Mouse (Mus musculus) liver, embryonic 13.5 days (tissue): ENCODE measurements at regions not wholly inside any gene's neighbourhood (a gene's known extent, or its start where the extent isn't known, plus 50 kb on each side); places are given as distances from the start of the nearest gene placed in this dataset.

Experiments
- ATAC-seq: fragments of 200-750 bp; cut with Nextera tagmentation; 2 replicates; pipeline ENCODE4 v1.8.0; 2017; ENCODE audit warnings: low read depth, mild to moderate bottlenecking, moderate number of reproducible peaks, moderate library complexity
- DNase-seq: peaks from one replicate; pipeline ENCODE4 v3.0.0; 2022
- H3K27ac ChIP-seq: fragments of 300-500 bp; sonication (generic); 2 replicates; pipeline ENCODE4 v1.5.1; 2015; ENCODE audit warnings: moderate library complexity, mild to moderate bottlenecking, inconsistent platforms
- H3K27me3 ChIP-seq: fragments of 300-500 bp; sonication (generic); 2 replicates; pipeline ENCODE4 v1.6.1; 2015; ENCODE audit warnings: mild to moderate bottlenecking, inconsistent platforms
- H3K36me3 ChIP-seq: fragments of 300-500 bp; sonication (generic); 2 replicates; pipeline ENCODE4 v1.6.1; 2015; ENCODE audit warnings: mild to moderate bottlenecking, inconsistent platforms
- H3K4me1 ChIP-seq: fragments of 300-500 bp; sonication (generic); replicated peaks from 2 replicates; pipeline ENCODE4 v1.6.1; 2015; ENCODE audit warnings: inconsistent platforms
- H3K4me2 ChIP-seq: fragments of 300-500 bp; sonication (generic); 2 replicates; pipeline ENCODE4 v1.6.1; 2015; ENCODE audit warnings: inconsistent platforms, mild to moderate bottlenecking, moderate library complexity
- H3K4me3 ChIP-seq: fragments of 300-500 bp; sonication (generic); replicated peaks from 2 replicates; pipeline ENCODE4 v1.5.1; 2015; ENCODE audit warnings: mild to moderate bottlenecking, inconsistent platforms
- H3K9ac ChIP-seq: fragments of 300-500 bp; sonication (generic); 2 replicates; pipeline ENCODE4 v1.6.1; 2015; ENCODE audit warnings: mild to moderate bottlenecking, inconsistent platforms
- H3K9me3 ChIP-seq: fragments of 300-500 bp; sonication (generic); replicated peaks from 2 replicates; pipeline ENCODE4 v1.6.1; 2016; ENCODE audit warnings: inconsistent platforms
- WGBS: fragments of 180-500 bp; shearing (Covaris S2); methylation state at CpG from one replicate; pipeline ENCODE4 v1.1.7; 2015; ENCODE audit not compliant: insufficient replicate concordance; 5-methylcytosine and 5-hydroxymethylcytosine counted together

DNA sequence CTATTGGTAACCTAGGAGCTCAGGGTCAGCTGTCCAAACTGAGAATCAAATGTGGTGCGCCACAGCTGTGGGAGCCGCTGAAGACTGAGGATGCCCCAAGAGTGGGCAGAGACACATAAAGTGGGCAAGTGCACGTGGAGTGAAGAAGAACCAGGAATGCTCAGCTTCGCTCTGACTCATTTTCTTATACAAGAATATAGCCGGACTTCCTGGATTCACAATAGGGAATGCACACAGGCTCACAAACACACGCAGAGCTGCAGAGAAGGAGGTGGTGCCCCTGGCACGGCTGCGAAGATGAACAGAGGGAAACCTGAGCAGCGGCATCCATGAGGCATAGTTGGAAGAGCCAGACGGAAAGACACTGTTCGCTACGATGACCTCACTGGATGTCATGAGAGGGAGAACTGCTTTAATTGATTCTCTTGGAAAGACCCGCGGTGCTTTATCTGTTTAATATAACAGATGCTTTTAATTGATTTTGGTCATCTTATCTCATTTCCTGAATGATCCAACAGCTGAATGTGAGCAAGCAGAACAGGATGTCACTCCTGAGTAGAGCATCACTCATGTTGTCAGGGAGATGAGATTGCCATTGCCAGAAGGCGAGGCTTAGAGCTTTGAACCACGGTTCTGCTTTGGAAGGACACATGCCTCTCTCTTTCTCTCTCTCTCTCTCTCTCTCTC, 143.3 kb downstream of the Enc1 start:
- Histone ChIP-seq H3K9me3 (no peaks in the 10 kb centered on the region), H3K4me1 (peaks cover 3% of the 10 kb centered on the region; the same call in 1 of the 2 replicates), H3K27ac (no peak overlapping the region), H3K36me3 (no peaks in the 10 kb centered on the region), H3K4me2 (no peak overlapping the region), H3K27me3 (no peaks in the 10 kb centered on the region), H3K9ac (no peak overlapping the region), H3K4me3 (no peak overlapping the region)
- WGBS, result 68% methylated on average over 16 of the region's 16 CpGs
- no peak for ATAC-seq
- DNase-seq, result no peak

DNA sequence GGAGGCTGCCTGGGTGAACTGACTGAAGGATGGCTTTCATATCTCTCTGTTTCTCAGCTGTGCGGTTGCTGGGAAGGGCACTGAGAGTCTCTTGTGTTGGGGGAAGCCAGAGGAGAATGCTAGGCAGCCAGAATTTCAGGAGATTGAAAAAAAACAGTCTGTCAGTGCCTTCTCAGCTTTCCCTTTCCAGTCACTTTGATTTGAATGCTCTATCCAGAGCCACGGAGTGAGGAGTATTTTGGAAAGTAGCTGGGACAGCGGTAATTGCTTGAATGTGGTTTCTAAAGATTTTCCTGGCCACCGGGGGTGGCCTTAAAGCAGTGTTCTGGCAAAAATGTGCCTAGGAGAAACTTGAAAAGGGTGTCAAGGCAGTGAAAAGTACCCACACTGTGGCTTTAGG, 142.4 kb downstream of the Enc1 start:
- Histone ChIP-seq H3K36me3 (no peaks in the 10 kb centered on the region), H3K4me3 (no peak overlapping the region), H3K27ac (no peak overlapping the region), H3K27me3 (no peaks in the 10 kb centered on the region), H3K9me3 (no peaks in the 10 kb centered on the region), H3K9ac (no peak overlapping the region), H3K4me1 (peaks cover 3% of the 10 kb centered on the region; the same call in 1 of the 2 replicates), H3K4me2 (no peak overlapping the region)
- WGBS, result 59% methylated on average over 4 of the region's 4 CpGs
- DNase-seq (no peak), ATAC-seq (no peak)

DNA sequence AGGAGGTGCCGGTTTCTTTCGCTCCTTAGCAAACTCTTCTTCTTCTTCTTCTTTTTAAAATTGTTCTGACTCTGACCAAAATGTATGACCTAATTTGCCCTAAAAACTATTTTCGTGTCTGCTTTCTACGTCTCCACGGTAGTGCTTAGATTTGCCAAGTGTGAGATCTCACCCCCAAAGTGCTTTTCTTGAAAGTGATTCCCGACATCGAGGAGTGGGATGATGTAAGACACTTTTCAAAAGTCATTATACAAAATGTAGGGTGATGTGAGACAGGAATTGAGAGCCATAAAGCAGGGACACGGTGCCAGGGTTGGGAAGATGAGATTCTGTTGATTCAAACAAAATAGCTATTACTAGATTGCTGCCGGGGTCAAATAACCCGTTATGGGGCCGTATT, 139.5 kb downstream of the Enc1 start:
- DNase-seq (no peak), ATAC-seq (no peak)
- 68% methylated on average over 11 of the region's 11 CpGs for WGBS
- peaks cover 5% of the 10 kb centered on the region; the same call in 1 of the 2 replicates for H3K4me1 ChIP-seq
- no peak overlapping the region for H3K27ac ChIP-seq
- H3K9ac ChIP-seq, result no peak overlapping the region
- H3K4me2 ChIP-seq, result no peak overlapping the region
- no peak overlapping the region for H3K4me3 ChIP-seq
- H3K9me3 ChIP-seq, result no peaks in the 10 kb centered on the region
- H3K27me3 ChIP-seq, result no peaks in the 10 kb centered on the region
- H3K36me3 ChIP-seq, result no peaks in the 10 kb centered on the region

DNA sequence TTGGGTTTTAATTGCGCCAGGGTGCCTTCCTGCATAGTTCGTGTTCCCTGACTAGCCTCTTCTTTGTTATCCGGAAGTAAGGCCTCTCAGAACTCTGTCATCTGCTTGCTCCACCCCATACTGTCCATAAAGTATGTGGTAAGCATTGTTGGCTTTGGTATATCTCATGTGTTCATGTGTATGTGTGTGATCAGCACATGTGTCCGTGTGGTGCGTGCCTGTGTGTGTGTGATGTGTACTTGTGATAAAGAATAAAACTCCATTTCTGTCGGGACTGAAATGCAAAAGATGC, 135.3 kb downstream of the Enc1 start:
- H3K4me1 ChIP-seq, result 0 out of 2 replicates have a peak, but pooled peaks cover 5% of the 10 kb centered on the region
- ATAC-seq, result no peak

DNA sequence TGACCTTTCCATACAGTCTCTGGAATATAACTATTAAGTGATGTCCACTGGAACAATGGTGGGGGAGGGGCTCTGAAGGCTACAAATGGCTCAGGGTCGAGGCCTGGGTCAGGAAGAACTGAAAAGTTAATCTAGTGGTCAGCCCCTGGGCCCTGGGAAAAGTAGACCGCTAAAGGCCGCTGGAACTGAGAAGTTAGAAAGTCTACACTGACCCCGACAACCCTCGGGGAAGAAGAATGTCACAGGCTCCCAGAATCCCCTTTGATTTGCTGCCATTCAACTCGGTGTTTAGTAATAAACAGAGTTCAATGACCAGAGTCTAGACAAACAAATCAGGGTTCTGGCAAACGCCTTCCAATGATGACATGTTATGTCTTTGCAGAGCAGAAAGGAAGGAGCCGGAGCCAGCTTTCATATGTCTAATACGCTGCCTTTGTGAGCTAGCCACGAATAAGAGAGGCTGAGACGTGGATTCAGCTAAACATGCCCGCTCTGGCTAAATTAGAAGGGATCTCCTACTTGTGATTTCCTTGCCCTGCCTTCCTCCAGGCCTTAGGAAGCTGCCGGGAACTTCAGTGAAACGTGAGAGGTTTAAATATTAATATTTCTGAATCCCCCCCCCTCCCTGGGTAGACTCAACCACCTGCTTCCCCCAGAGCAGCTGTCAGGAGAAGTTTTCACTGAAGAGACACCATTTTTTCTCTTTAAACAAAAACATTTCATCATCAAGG, 134.8 kb downstream of the Enc1 start:
- H3K4me3 ChIP-seq, result no peak overlapping the region
- 63% methylated on average over 14 of the region's 14 CpGs for WGBS
- H3K27ac ChIP-seq, result no peak overlapping the region
- no peaks in the 10 kb centered on the region for H3K27me3 ChIP-seq
- no peak for DNase-seq
- no peaks in the 10 kb centered on the region for H3K36me3 ChIP-seq
- ATAC-seq, result no peak
- no peak overlapping the region for H3K4me2 ChIP-seq
- H3K9me3 ChIP-seq, result no peaks in the 10 kb centered on the region
- H3K9ac ChIP-seq, result no peak overlapping the region
- H3K4me1 ChIP-seq, result 0 out of 2 replicates have a peak, but pooled peaks cover 5% of the 10 kb centered on the region

More for the DNA sequence above, 135.3 kb downstream of the Enc1 start:
- Histone ChIP-seq H3K27me3 (no peaks in the 10 kb centered on the region), H3K9ac (no peak overlapping the region), H3K4me2 (no peak overlapping the region), H3K9me3 (no peaks in the 10 kb centered on the region), H3K36me3 (no peaks in the 10 kb centered on the region), H3K4me3 (no peak overlapping the region), H3K27ac (no peak overlapping the region)
- 61% methylated on average over 6 of the region's 6 CpGs for WGBS
- DNase-seq, result no peak

DNA sequence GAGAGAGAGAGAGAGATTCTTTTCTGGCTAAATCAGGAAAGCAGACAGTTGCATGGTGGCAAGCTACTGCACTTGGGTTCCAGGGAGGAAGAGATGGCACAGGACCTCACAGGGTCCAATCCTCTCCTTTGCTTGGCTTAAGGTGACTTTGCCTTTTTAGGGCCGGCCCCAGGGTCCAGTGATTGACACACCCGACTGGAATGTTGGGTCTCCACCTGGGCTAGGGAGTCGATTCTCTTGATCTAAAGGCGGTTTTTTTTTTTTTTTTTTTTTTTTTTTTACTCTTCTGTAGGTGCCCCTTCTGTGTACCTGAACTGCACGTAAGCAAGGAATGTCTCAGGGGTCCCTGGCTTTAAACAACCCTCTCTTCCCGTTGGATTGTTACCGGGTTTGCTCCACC, 131.4 kb downstream of the Enc1 start:
- H3K27ac ChIP-seq, result no peak overlapping the region
- H3K4me1 ChIP-seq, result no peaks in the 10 kb centered on the region
- no peaks in the 10 kb centered on the region for H3K36me3 ChIP-seq
- 0 out of 2 replicates have a peak, but pooled peaks cover 2% of the 10 kb centered on the region for H3K27me3 ChIP-seq
- H3K9me3 ChIP-seq, result no peaks in the 10 kb centered on the region
- no peak overlapping the region for H3K4me2 ChIP-seq
- WGBS, result 30% methylated on average over 7 of the region's 7 CpGs
- no peak overlapping the region for H3K9ac ChIP-seq
- DNase-seq (no peak), ATAC-seq (no peak)
- no peak overlapping the region for H3K4me3 ChIP-seq

DNA sequence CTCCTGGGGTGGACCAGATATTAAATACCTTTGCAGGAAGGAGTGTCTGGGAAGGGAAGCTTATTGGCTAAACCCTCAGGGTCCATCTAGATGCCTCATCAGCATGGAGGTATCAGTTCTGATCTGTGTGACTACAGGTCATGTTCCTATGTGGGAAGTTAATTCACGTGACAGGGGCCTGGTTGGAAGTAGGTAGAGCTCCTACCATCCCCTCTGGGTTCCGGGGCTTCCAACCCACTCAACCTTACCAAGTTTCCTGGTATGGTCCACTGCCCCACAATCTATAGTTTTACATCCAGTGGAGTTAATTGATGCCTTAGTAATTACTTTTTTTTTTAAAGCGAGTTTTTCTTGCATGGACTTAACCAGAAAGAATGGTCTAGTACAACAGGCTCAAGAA, 130.3 kb downstream of the Enc1 start:
- no peaks in the 10 kb centered on the region for H3K36me3 ChIP-seq
- H3K4me1 ChIP-seq, result no peaks in the 10 kb centered on the region
- no peak overlapping the region for H3K27ac ChIP-seq
- H3K9ac ChIP-seq, result no peak overlapping the region
- no peak overlapping the region for H3K4me2 ChIP-seq
- WGBS, result 64% methylated on average over 3 of the region's 3 CpGs
- no peak overlapping the region for H3K4me3 ChIP-seq
- DNase-seq, result no peak
- H3K27me3 ChIP-seq, result peaks cover 9% of the 10 kb centered on the region; the same call in 1 of the 2 replicates
- no peaks in the 10 kb centered on the region for H3K9me3 ChIP-seq
- no peak for ATAC-seq

DNA sequence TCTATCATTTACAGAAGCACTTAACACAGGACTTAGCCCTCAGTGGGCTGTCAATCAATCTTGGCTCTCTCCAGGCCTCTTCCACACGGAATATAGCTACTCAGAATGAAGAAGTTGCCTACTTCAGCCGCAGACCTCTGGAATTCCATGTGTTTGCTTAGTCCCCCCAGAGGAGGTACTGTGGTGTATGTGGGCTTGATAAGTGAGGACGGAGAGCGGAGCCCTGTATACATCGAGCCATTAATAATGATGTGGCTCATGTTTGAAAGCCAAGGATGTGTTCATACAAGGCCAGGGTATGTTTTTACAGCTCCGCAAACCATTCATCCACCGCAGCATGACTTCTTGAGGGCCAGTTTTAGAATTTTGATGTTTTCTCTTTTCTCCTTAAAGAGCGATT, 125.8 kb downstream of the Enc1 start:
- WGBS, result 69% methylated on average over 8 of the region's 8 CpGs
- ATAC-seq (no peak), DNase-seq (no peak)
- H3K27me3 ChIP-seq, result peaks cover 23% of the 10 kb centered on the region; the same call in 1 of the 2 replicates
- H3K9ac ChIP-seq, result no peak overlapping the region
- no peak overlapping the region for H3K27ac ChIP-seq
- no peaks in the 10 kb centered on the region for H3K36me3 ChIP-seq
- no peaks in the 10 kb centered on the region for H3K9me3 ChIP-seq
- H3K4me3 ChIP-seq, result no peak overlapping the region
- no peak overlapping the region for H3K4me2 ChIP-seq
- peaks cover 8% of the 10 kb centered on the region for H3K4me1 ChIP-seq

DNA sequence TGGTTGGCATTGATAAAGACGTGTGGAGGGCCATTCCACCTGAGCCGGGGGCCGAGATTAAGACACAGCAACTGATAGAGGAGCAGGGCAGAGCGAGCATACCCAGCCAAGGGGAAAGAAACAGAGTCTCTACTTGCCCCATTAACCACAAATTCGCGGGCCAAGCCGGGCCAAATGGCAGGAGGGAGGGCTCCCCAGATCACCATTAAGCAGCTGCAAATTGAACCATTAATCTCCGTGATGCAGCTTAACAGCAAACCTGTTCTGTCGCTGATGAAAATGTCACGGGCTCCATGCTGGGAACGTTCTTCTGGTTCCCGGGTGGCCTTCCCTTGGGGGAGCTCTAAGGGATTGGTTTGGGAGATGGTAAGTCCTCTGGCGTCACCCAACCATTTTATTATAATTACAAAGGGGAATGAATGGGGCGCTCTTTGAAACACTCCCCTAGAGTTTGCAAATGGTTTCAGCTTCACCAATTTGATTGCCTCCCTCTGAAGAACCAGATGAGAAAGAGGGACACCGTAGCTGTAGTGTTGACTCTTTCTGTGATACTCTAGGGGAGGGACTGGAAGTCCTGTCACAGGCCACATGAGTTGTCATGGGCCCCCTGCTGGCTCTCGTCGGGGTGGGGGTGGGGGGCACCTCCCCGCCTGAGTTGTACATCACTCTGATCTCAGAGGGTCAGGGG, 124.8 kb downstream of the Enc1 start:
- Histone ChIP-seq H3K27me3 (peaks cover 23% of the 10 kb centered on the region; the same call in 1 of the 2 replicates), H3K4me2 (no peak overlapping the region), H3K36me3 (no peaks in the 10 kb centered on the region), H3K9ac (no peak overlapping the region), H3K27ac (no peak overlapping the region), H3K9me3 (no peaks in the 10 kb centered on the region), H3K4me1 (peaks cover 8% of the 10 kb centered on the region), H3K4me3 (no peak overlapping the region)
- 21% methylated on average over 18 of the region's 18 CpGs for WGBS
- DNase-seq (no peak), ATAC-seq (no peak)

DNA sequence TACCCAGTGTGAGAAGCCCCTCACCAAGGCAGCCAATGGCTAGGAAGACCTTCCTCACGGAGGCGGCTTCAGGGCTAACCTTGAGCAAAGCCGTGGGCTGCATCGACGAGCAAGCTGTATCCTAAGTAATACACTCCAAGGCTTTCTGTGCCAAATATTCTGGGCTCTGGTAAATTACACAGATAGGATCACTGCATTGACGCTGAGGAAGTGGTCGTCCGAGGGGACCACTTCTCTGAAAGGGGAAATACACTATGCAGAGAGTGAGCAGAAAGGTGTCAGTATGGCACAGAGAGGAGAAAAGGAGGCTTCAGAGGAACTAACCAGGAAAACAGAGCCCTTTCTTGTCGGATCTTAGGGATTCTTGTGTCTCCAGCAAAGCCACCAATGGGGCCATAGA, 124.1 kb downstream of the Enc1 start:
- Histone ChIP-seq H3K27me3 (peaks cover 23% of the 10 kb centered on the region; the same call in 1 of the 2 replicates), H3K4me3 (no peak overlapping the region), H3K9me3 (no peaks in the 10 kb centered on the region), H3K4me1 (peaks cover 8% of the 10 kb centered on the region), H3K4me2 (no peak overlapping the region), H3K27ac (no peak overlapping the region), H3K9ac (no peak overlapping the region), H3K36me3 (no peaks in the 10 kb centered on the region)
- no peak for DNase-seq
- WGBS, result 35% methylated on average over 9 of the region's 9 CpGs
- no peak for ATAC-seq

DNA sequence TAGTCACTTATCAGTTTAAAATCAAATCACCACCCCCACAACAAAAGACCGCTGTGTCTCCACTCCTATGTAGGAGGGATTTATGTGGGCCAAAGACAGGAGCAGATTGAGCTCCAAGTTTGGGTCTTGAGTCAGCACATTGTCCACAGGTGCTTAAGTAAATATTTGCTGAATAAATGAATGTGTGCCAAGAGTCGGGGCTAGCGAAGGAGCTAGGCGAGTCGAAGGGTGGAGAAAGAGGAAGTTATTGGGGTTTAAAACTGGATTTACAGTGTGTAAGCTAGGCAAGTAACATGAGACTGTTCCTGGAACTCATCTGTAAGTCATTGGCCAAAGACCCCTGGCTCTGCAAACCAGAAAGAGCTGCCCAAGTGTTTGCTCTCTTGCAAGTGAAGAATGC, 122.9 kb downstream of the Enc1 start:
- no peak overlapping the region for H3K4me3 ChIP-seq
- peaks cover 8% of the 10 kb centered on the region for H3K4me1 ChIP-seq
- no peak overlapping the region for H3K27ac ChIP-seq
- no peaks in the 10 kb centered on the region for H3K9me3 ChIP-seq
- DNase-seq (no peak), ATAC-seq (no peak)
- 31% methylated on average over 5 of the region's 5 CpGs for WGBS
- H3K9ac ChIP-seq, result no peak overlapping the region
- no peaks in the 10 kb centered on the region for H3K36me3 ChIP-seq
- peaks cover 23% of the 10 kb centered on the region; the same call in 1 of the 2 replicates for H3K27me3 ChIP-seq
- H3K4me2 ChIP-seq, result no peak overlapping the region
